Mouse (Mus musculus): ENCODE results near the gene Dnaic1.

DNA sequence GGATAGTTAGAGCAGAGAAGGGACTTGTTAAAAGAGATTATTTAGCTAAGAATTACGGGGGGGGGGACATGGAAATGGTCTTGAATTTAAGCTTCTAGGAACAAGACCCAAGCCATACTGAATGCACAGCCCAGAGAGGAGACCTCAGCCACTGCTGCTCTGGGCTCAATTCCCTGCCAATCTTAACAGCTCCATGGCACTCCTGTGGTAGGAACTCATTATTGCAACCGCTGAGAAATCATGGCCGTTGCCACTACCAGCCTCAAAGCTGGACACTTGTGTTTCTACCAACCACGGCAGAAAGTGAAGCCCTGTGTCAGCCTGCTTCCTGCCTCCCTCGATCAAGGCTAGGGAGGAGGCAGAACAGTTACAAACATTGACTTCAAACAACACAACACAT lies 75.9 kb downstream of the Dnaic1 start:
- no peak for TF ChIP-seq CTCF (IDR thresholded peaks at IDR 0.05; ENCODE audit: low read depth, low read length)
- no peak for TF ChIP-seq TAL1 (conservative IDR thresholded peaks at IDR 0.05; ENCODE audit: low read depth, low read length)
- no peak for TF ChIP-seq GATA1 (IDR thresholded peaks at IDR 0.05; ENCODE audit: borderline replicate concordance, low read length)

Measured in G1E (cell line).